Mouse (Mus musculus) heart, embryonic 13.5 days (tissue): Measurements from ENCODE around the gene C8a. TPM values are rescaled to one million over a fixed set of nuclear protein-coding genes. Genes with fewer than 3 reads are reported as not detected.

Experiments
- ATAC-seq: fragments of 200-750 bp; cut with Nextera tagmentation; 2 replicates; pipeline ENCODE4 v1.8.0; 2017; ENCODE audit warnings: moderate TSS enrichment; ENCODE audit not compliant: insufficient number of reproducible peaks, low FRiP score, low TSS enrichment; ENCODE audit errors: extremely low read depth
- H3K27ac ChIP-seq: fragments of 300-500 bp; sonication (generic); replicated peaks from 2 replicates; pipeline ENCODE4 v1.5.1; 2015; ENCODE audit warnings: moderate library complexity, mild to moderate bottlenecking, inconsistent platforms
- H3K27me3 ChIP-seq: fragments of 300-500 bp; sonication (generic); replicated peaks from 2 replicates; pipeline ENCODE4 v1.6.1; 2015; ENCODE audit warnings: mild to moderate bottlenecking, inconsistent platforms
- H3K36me3 ChIP-seq: fragments of 300-500 bp; sonication (generic); 2 replicates; pipeline ENCODE4 v1.6.1; 2015; ENCODE audit warnings: mild to moderate bottlenecking, inconsistent platforms
- H3K4me1 ChIP-seq: fragments of 300-500 bp; sonication (generic); 2 replicates; pipeline ENCODE4 v1.6.1; 2015; ENCODE audit warnings: inconsistent platforms
- H3K4me2 ChIP-seq: fragments of 300-500 bp; sonication (generic); 2 replicates; pipeline ENCODE4 v1.6.1; 2015; ENCODE audit warnings: inconsistent platforms, mild to moderate bottlenecking, moderate library complexity
- H3K4me3 ChIP-seq: fragments of 300-500 bp; sonication (generic); 2 replicates; pipeline ENCODE4 v1.5.1; 2015; ENCODE audit warnings: moderate library complexity, mild to moderate bottlenecking, inconsistent platforms
- H3K9ac ChIP-seq: fragments of 300-500 bp; sonication (generic); 2 replicates; pipeline ENCODE4 v1.6.1; 2015; ENCODE audit warnings: inconsistent platforms, mild to moderate bottlenecking, moderate library complexity
- H3K9me3 ChIP-seq: fragments of 300-500 bp; sonication (generic); 2 replicates; pipeline ENCODE4 v1.6.1; 2016; ENCODE audit warnings: inconsistent platforms
- WGBS: fragments of 180-500 bp; shearing (Covaris S2); methylation state at CpG from one replicate; pipeline ENCODE4 v1.1.7; 2015; ENCODE audit warnings: mixed read lengths; 5-methylcytosine and 5-hydroxymethylcytosine counted together
- polyA plus RNA-seq: library from polyadenylated mRNA; unstranded; fragments of >200 nt; fragmentation: Nextera tagmentation; extraction: Ambion mirVana; gene quantifications from 2 replicates; pipeline ENCODE4 v1.2.1, GENCODE M21; 2015

The C8a gene
- polyA plus RNA-seq, 1 experiment from 2014 or later: not detected

GRCm38 (mm10) chr4:104838342-104838741, 37.9 kb downstream of the C8a start:
- Histone ChIP-seq H3K4me2 (no peak overlapping the region), H3K36me3 (no peaks in the 10 kb centered on the region), H3K4me3 (no peak overlapping the region), H3K27ac (no peak overlapping the region), H3K27me3 (no peaks in the 10 kb centered on the region), H3K4me1 (no peaks in the 10 kb centered on the region), H3K9ac (no peak overlapping the region), H3K9me3 (no peaks in the 10 kb centered on the region)
- ATAC-seq: no peak
- WGBS: 75% methylated on average over 2 of the region's 2 CpGs

- no peak for ATAC-seq
- 46% methylated on average over 5 of the region's 5 CpGs for WGBS
These were observed 41.1 kb downstream of the C8a start for GRCm38 (mm10) chr4:104835096-104835495.

GRCm38 (mm10) chr4:104828939-104829338, 47.3 kb downstream of the C8a start:
- H3K36me3 ChIP-seq: no peaks in the 10 kb centered on the region
- ATAC-seq: no peak
- no peak overlapping the region for H3K9ac ChIP-seq
- H3K27me3 ChIP-seq: no peaks in the 10 kb centered on the region
- H3K27ac ChIP-seq: no peak overlapping the region
- WGBS: 61% methylated on average over 5 of the region's 5 CpGs
- no peaks in the 10 kb centered on the region for H3K9me3 ChIP-seq
- no peaks in the 10 kb centered on the region for H3K4me1 ChIP-seq
- no peak overlapping the region for H3K4me2 ChIP-seq
- no peak overlapping the region for H3K4me3 ChIP-seq

More at GRCm38 (mm10) chr4:104835096-104835495, 41.1 kb downstream of the C8a start:
- no peak overlapping the region for H3K9ac ChIP-seq
- no peak overlapping the region for H3K4me2 ChIP-seq
- H3K27me3 ChIP-seq: no peaks in the 10 kb centered on the region
- no peak overlapping the region for H3K27ac ChIP-seq
- no peak overlapping the region for H3K4me3 ChIP-seq
- H3K9me3 ChIP-seq: no peaks in the 10 kb centered on the region
- H3K36me3 ChIP-seq: no peaks in the 10 kb centered on the region
- no peaks in the 10 kb centered on the region for H3K4me1 ChIP-seq

- no peaks in the 10 kb centered on the region for H3K27me3 ChIP-seq
- WGBS: 69% methylated on average over 7 of the region's 7 CpGs
- H3K27ac ChIP-seq: no peak overlapping the region
- no peaks in the 10 kb centered on the region for H3K9me3 ChIP-seq
- H3K4me1 ChIP-seq: 0 out of 2 replicates have a peak, but pooled peaks cover 3% of the 10 kb centered on the region
- no peak overlapping the region for H3K9ac ChIP-seq
- no peak overlapping the region for H3K4me2 ChIP-seq
- no peak overlapping the region for H3K4me3 ChIP-seq
- no peak for ATAC-seq
- no peaks in the 10 kb centered on the region for H3K36me3 ChIP-seq
These were observed 51.7 kb downstream of the C8a start for GRCm38 (mm10) chr4:104824381-104825077.

- 65% methylated on average over 4 of the region's 4 CpGs for WGBS
These were observed 52.5 kb downstream of the C8a start for GRCm38 (mm10) chr4:104823597-104824101.

GRCm38 (mm10) chr4:104819891-104820290, 56.3 kb downstream of the C8a start:
- Histone ChIP-seq H3K9me3 (no peaks in the 10 kb centered on the region), H3K9ac (no peak overlapping the region), H3K4me1 (0 out of 2 replicates have a peak, but pooled peaks cover 3% of the 10 kb centered on the region), H3K36me3 (no peaks in the 10 kb centered on the region), H3K27me3 (0 out of 2 replicates have a peak, but pooled peaks cover 6% of the 10 kb centered on the region), H3K4me3 (no peak overlapping the region), H3K27ac (no peak overlapping the region), H3K4me2 (no peak overlapping the region)
- 36% methylated on average over 4 of the region's 4 CpGs for WGBS
- no peak for ATAC-seq

More at GRCm38 (mm10) chr4:104823597-104824101, 52.5 kb downstream of the C8a start:
- Histone ChIP-seq H3K4me3 (no peak overlapping the region), H3K9me3 (no peaks in the 10 kb centered on the region), H3K9ac (no peak overlapping the region), H3K4me2 (no peak overlapping the region), H3K4me1 (0 out of 2 replicates have a peak, but pooled peaks cover 3% of the 10 kb centered on the region), H3K36me3 (no peaks in the 10 kb centered on the region), H3K27ac (no peak overlapping the region), H3K27me3 (0 out of 2 replicates have a peak, but pooled peaks cover under 1% of the 10 kb centered on the region)
- ATAC-seq: no peak

GRCm38 (mm10) chr4:104818986-104819385, 57.2 kb downstream of the C8a start:
- H3K4me2 ChIP-seq: no peak overlapping the region
- 51% methylated on average over 4 of the region's 4 CpGs for WGBS
- 0 out of 2 replicates have a peak, but pooled peaks cover 3% of the 10 kb centered on the region for H3K4me1 ChIP-seq
- ATAC-seq: no peak
- no peak overlapping the region for H3K27ac ChIP-seq
- H3K27me3 ChIP-seq: 0 out of 2 replicates have a peak, but pooled peaks cover 6% of the 10 kb centered on the region
- no peak overlapping the region for H3K9ac ChIP-seq
- H3K4me3 ChIP-seq: no peak overlapping the region
- H3K9me3 ChIP-seq: no peaks in the 10 kb centered on the region
- H3K36me3 ChIP-seq: no peaks in the 10 kb centered on the region

GRCm38 (mm10) chr4:104817509-104817908, 58.7 kb downstream of the C8a start:
- H3K4me3 ChIP-seq: no peak overlapping the region
- H3K4me2 ChIP-seq: no peak overlapping the region
- no peaks in the 10 kb centered on the region for H3K9me3 ChIP-seq
- H3K36me3 ChIP-seq: no peaks in the 10 kb centered on the region
- no peak for ATAC-seq
- no peak overlapping the region for H3K9ac ChIP-seq
- no peak overlapping the region for H3K27ac ChIP-seq
- WGBS: 48% methylated on average over 2 of the region's 2 CpGs
- 0 out of 2 replicates have a peak, but pooled peaks cover 6% of the 10 kb centered on the region for H3K27me3 ChIP-seq
- H3K4me1 ChIP-seq: 0 out of 2 replicates have a peak, but pooled peaks cover 3% of the 10 kb centered on the region

GRCm38 (mm10) chr4:104816519-104817232, 59.5 kb downstream of the C8a start:
- ATAC-seq: no peak
- Histone ChIP-seq H3K9ac (no peak overlapping the region), H3K27me3 (0 out of 2 replicates have a peak, but pooled peaks cover 6% of the 10 kb centered on the region), H3K9me3 (no peaks in the 10 kb centered on the region), H3K27ac (no peak overlapping the region), H3K4me2 (no peak overlapping the region), H3K4me1 (0 out of 2 replicates have a peak, but pooled peaks cover 3% of the 10 kb centered on the region), H3K36me3 (no peaks in the 10 kb centered on the region), H3K4me3 (no peak overlapping the region)
- WGBS: 71% methylated on average over 4 of the region's 4 CpGs

- no peaks in the 10 kb centered on the region for H3K9me3 ChIP-seq
- WGBS: 82% methylated on average over 2 of the region's 2 CpGs
- 0 out of 2 replicates have a peak, but pooled peaks cover 3% of the 10 kb centered on the region for H3K4me1 ChIP-seq
- H3K36me3 ChIP-seq: no peaks in the 10 kb centered on the region
- no peak overlapping the region for H3K27ac ChIP-seq
- H3K4me2 ChIP-seq: no peak overlapping the region
- no peak overlapping the region for H3K9ac ChIP-seq
- no peak overlapping the region for H3K4me3 ChIP-seq
- ATAC-seq: no peak
- 0 out of 2 replicates have a peak, but pooled peaks cover 5% of the 10 kb centered on the region for H3K27me3 ChIP-seq
These were observed 62.6 kb downstream of the C8a start for GRCm38 (mm10) chr4:104813617-104814016.

GRCm38 (mm10) chr4:104810710-104811286, 65.4 kb downstream of the C8a start:
- Histone ChIP-seq H3K36me3 (no peaks in the 10 kb centered on the region), H3K4me1 (0 out of 2 replicates have a peak, but pooled peaks cover 3% of the 10 kb centered on the region), H3K27ac (no peak overlapping the region), H3K27me3 (no peaks in the 10 kb centered on the region), H3K9me3 (no peaks in the 10 kb centered on the region), H3K4me2 (no peak overlapping the region), H3K4me3 (no peak overlapping the region), H3K9ac (no peak overlapping the region)
- ATAC-seq: no peak
- WGBS: 51% methylated on average over 10 of the region's 10 CpGs
